Mouse (Mus musculus) Patski (cell line): ENCODE data around the gene Rnf8. TPM values are rescaled to one million over a fixed set of nuclear protein-coding genes. Genes with fewer than 3 reads are reported as not detected.

ENCODE experiments used
- ATAC-seq: fragments of 100-300 bp; one replicate; pipeline ENCODE4 v1.8.0; 2021
- CTCF ChIA-PET: fragments of 350-600 bp; sonication (Branson Sonifier 250); formaldehyde crosslinking; loops from one replicate; lab custom pipeline; 2022; ENCODE audit warnings: inconsistent platforms; lab: Charles Lee
- POLR2A ChIA-PET: fragments of 350-600 bp; sonication (Branson Sonifier 250); formaldehyde crosslinking; loops from one replicate; lab custom pipeline; 2022; ENCODE audit warnings: antibody characterized with exemption, inconsistent platforms; lab: Charles Lee
- DNase-seq: peaks from one replicate; pipeline ENCODE4 v3.0.0-alpha.2; 2011; ENCODE audit warnings: low read depth, low spot score
- H3K27me3 ChIP-seq: fragments of 371-371 bp; one replicate; pipeline ENCODE4 v1.5.1; 2021
- CTCF ChIP-seq: fragments of 100-300 bp; IDR thresholded peaks from one replicate; pipeline ENCODE4 v1.5.1; 2021
- in situ Hi-C: fragments of 300-500 bp; cut with MboI; formaldehyde crosslinking; loops from 3 replicates; pipeline ENCODE4 v1.11.1; 2018; ENCODE audit warnings: low pct_unique_long_range_greater_than_20kb, mixed read lengths
- polyA plus RNA-seq: library from polyadenylated mRNA; unstranded; gene quantifications from one replicate; pipeline ENCODE4 v1.2.3, GENCODE M21; 2021

Gene Rnf8
- polyA plus RNA-seq, 1 experiment from 2014 or later, result 46.2 TPM

GRCm38 (mm10) chr17:29619231-29619630 is 4.6 kb downstream of the Rnf8 start:
- no peak for DNase-seq
- POLR2A ChIA-PET, result no interaction called here
- no peaks in the 10 kb centered on the region for H3K27me3 ChIP-seq
- CTCF ChIA-PET, result interaction anchor here (1.1 to 1.2 kb wide), 3 partner anchors 16 to 53 kb away, joined by 3 read pairs; no protein-coding TSS in a partner anchor
- in situ Hi-C loops, result no loop called here
- TF ChIP-seq CTCF, result no peak
- no peak for ATAC-seq

DNA sequence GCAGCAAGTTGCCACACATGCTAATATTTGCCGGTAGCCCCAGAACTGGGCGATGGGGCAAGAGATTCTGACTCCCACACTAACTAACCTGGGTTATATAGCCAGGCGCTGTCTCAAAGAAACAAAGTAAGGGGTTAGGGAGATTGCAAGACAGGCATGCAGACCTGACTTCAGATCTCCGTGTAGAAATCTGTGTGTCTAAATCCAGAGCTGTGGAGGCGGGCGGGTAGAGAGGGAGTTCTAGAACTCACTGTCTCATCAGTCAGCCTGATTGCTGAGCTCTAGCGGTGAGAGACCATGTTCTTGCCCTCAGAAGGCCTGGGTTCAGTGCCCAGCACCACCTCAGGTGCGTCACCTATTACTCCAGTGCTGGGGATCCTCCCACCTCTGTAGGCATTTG is 8.9 kb downstream of the Rnf8 start:
- ATAC-seq, result no peak
- ChIA-PET POLR2A (no interaction called here), CTCF (interaction anchor here (1.0 kb wide), 1 partner anchor 17 kb away, joined by 3 read pairs; no protein-coding TSS in a partner anchor)
- DNase-seq, result no peak
- in situ Hi-C loops, result no loop called here
- H3K27me3 ChIP-seq, result no peaks in the 10 kb centered on the region
- no peak for TF ChIP-seq CTCF

DNA sequence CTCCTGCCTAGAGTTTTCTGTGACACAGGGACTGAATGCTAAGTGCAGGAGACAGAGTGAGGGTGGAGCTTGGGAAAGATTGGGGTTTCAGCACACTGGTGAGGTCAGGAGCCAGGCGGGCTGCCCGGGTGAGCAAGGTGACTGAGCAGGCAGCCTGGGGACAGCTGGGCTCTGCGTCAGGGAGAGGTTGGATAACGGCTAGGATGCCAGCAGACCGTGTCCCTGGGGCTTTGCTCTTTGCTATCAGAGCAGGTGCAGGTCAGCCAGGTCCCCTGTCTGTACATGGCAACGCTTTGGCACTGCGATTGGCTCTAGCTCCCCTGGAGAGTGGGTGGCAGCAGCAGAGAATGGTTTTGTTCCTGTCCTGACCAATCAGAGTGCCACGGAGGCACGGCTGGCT is 12.7 kb downstream of the Rnf8 start:
- no peak for TF ChIP-seq CTCF
- ChIA-PET POLR2A (no interaction called here), CTCF (no interaction called here)
- DNase-seq (no peak), ATAC-seq (no peak)
- in situ Hi-C loops, result no loop called here
- no peaks in the 10 kb centered on the region for H3K27me3 ChIP-seq

- POLR2A ChIA-PET, result no interaction called here
- no peak for TF ChIP-seq CTCF
Observed at GRCm38 (mm10) chr17:29628946-29629345, 14.4 kb downstream of the Rnf8 start.

GRCm38 (mm10) chr17:29629620-29630019 is 15.0 kb downstream of the Rnf8 start:
- ATAC-seq (no peak), DNase-seq (no peak)
- H3K27me3 ChIP-seq, result no peaks in the 10 kb centered on the region
- POLR2A ChIA-PET, result interaction anchor here (0.6 kb wide), 1 partner anchor 19 kb away, joined by 4 read pairs; no protein-coding TSS in a partner anchor
- in situ Hi-C loops, result no loop called here
- CTCF ChIA-PET, result no interaction called here
- no peak for TF ChIP-seq CTCF

More at GRCm38 (mm10) chr17:29628946-29629345, 14.4 kb downstream of the Rnf8 start:
- DNase-seq, result no peak
- CTCF ChIA-PET, result no interaction called here
- H3K27me3 ChIP-seq, result no peaks in the 10 kb centered on the region
- in situ Hi-C loops, result no loop called here
- no peak for ATAC-seq

GRCm38 (mm10) chr17:29632312-29632711 is 17.7 kb downstream of the Rnf8 start:
- ATAC-seq (no peak), DNase-seq (no peak)
- TF ChIP-seq CTCF, result no peak
- CTCF ChIA-PET, result interaction anchor here (1.4 kb wide), 1 partner anchor 24 kb away, joined by 3 read pairs; no protein-coding TSS in a partner anchor
- in situ Hi-C loops, result no loop called here
- POLR2A ChIA-PET, result no interaction called here
- H3K27me3 ChIP-seq, result no peaks in the 10 kb centered on the region

DNA sequence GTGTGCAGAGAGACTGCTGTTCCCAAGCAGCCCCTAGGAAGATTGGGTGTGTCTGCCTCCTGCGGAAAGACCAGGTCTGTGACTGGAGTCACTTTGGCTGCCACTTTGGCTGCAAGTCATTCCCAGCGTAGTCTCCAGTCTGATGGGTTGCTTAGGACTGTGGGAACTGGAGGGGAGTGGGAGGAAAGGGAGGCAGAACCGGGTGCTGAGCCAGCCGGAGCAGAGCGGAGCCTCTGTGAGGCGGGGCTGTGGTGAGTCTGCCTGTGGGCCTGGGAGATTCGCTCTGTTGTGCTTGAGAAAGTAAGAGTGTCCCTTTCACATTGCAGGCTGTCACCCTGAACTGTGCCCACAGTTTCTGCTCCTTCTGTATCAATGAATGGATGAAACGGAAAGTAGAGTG is 20.9 kb downstream of the Rnf8 start:
- in situ Hi-C loops, result no loop called here
- CTCF ChIA-PET, result interaction anchor here (1.2 to 1.3 kb wide), 3 partner anchors 10 to 255 kb away, joined by 3 to 4 read pairs (median 4); no protein-coding TSS in a partner anchor
- no peak for TF ChIP-seq CTCF
- POLR2A ChIA-PET, result no interaction called here
- H3K27me3 ChIP-seq, result no peaks in the 10 kb centered on the region
- DNase-seq (no peak), ATAC-seq (no peak)

DNA sequence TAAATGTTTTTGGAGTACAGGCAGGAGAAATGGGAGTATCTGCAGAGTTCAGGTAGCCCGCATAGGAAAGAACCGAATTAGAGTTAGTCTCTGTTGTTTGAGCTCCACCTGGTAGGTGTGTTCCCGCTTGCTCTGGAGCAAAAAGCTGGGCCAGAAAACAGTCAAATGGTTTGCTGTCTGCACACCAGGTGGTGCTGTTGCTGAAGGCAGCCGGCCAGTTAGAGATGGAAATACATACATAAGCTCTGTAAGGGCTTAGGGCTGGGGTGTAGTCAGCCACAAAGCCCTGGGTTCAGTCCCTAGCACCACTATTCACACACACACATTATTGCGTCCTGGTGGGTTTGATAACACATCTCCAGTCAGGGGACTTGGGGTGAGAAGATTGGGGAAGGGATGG is 21.5 kb downstream of the Rnf8 start:
- DNase-seq (no peak), ATAC-seq (no peak)
- H3K27me3 ChIP-seq, result no peaks in the 10 kb centered on the region
- no peak for TF ChIP-seq CTCF
- POLR2A ChIA-PET, result no interaction called here
- CTCF ChIA-PET, result interaction anchor here (1.2 to 1.3 kb wide), 3 partner anchors 10 to 255 kb away, joined by 3 to 4 read pairs (median 4); no protein-coding TSS in a partner anchor
- in situ Hi-C loops, result no loop called here

- ATAC-seq (no peak), DNase-seq (no peak)
- H3K27me3 ChIP-seq, result no peaks in the 10 kb centered on the region
- CTCF ChIA-PET, result no interaction called here
- TF ChIP-seq CTCF, result no peak
- POLR2A ChIA-PET, result no interaction called here
- in situ Hi-C loops, result no loop called here
Observed at GRCm38 (mm10) chr17:29637377-29637776, 22.8 kb downstream of the Rnf8 start.

DNA sequence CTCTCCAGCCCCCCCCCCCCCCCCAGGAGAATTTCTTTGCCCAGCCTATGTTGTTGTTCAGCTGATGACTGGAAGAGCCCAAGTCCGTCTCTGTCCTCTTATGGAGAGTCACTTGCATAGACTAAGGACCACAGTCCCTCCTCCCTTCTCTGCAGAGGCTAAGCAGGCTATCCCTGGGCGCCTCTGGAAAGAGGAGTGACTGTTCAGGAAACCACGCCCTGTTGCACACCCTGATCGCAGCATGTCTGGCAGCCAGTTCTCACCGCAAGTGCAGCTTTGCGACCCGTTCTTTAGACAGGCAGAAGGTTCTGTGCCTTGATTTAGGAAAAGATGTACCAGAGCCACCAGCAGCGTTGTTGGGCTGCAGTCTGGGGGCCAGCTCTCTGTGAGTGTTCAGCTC is 23.3 kb downstream of the Rnf8 start:
- in situ Hi-C loops, result no loop called here
- CTCF ChIA-PET, result no interaction called here
- no peak for TF ChIP-seq CTCF
- H3K27me3 ChIP-seq, result no peaks in the 10 kb centered on the region
- DNase-seq (no peak), ATAC-seq (no peak)
- POLR2A ChIA-PET, result no interaction called here

DNA sequence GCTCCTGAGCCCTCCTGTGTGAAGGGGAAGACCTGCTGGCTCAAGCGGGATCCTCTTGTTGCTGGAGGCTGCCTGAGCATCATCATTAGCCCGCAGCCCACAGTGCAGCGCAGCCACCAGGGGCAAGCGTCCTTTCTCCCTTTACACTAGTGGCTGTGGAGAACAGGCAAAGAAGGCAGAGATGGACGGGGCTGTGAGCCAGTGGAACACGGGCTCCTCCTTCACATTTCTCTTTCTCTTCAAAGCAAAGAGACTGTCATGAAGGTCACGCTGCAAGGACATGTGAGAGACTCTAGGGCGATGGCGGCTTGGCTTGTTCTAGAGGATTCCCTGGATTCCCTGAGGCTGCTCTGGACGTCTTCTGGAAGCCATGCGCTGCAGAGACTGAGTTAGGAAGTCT is 26.4 kb downstream of the Rnf8 start:
- no peak for TF ChIP-seq CTCF
- CTCF ChIA-PET, result interaction anchor here (1.4 kb wide), 1 partner anchor 18 kb away, joined by 3 read pairs; no protein-coding TSS in a partner anchor
- DNase-seq (no peak), ATAC-seq (no peak)
- H3K27me3 ChIP-seq, result no peaks in the 10 kb centered on the region
- in situ Hi-C loops, result no loop called here
- POLR2A ChIA-PET, result no interaction called here

DNA sequence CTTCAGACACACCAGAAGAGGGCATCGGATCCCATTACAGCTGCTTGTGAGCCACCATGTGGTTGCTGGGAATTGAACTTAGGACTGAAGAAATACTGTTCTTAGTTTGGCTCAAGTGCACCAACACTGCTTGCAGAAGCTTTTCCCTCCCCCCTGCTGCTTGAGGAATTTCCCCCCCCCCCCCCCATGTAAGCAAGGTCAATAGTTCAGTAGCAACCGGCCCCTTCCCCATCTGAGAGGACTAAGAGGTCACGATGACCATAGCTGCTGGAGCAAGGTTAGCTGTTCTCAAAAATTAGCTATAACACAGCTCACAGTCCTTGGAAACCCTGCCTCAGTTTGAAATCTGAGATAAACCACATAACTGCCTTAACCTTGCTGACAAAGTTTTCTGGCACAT is 27.6 kb downstream of the Rnf8 start:
- CTCF ChIA-PET, result no interaction called here
- in situ Hi-C loops, result no loop called here

More for the DNA sequence above, 27.6 kb downstream of the Rnf8 start:
- TF ChIP-seq CTCF, result no peak
- ATAC-seq (no peak), DNase-seq (no peak)
- POLR2A ChIA-PET, result no interaction called here
- H3K27me3 ChIP-seq, result no peaks in the 10 kb centered on the region
